Mouse (Mus musculus) liver, adult 2 months (tissue): Measurements from ENCODE around the gene Ccdc144b. TPM values are rescaled to one million over a fixed set of nuclear protein-coding genes. Genes with fewer than 3 reads are reported as not detected.
A peak's percentile ranks its signal among the peaks of the same experiment; 100 is the strongest.

ENCODE experiments used
- DNase-seq: peaks from one replicate; pipeline ENCODE4 v3.0.0-alpha.2; 2011; ENCODE audit warnings: low read depth, low spot score; ENCODE audit errors: extremely low read depth
- H3K27ac ChIP-seq: fragments of 200-500 bp; replicated peaks from 2 replicates; pipeline ENCODE4 v1.5.1; 2012; ENCODE audit warnings: low read depth, mild to moderate bottlenecking, control low read depth, inconsistent platforms, low read length; ENCODE audit not compliant: insufficient read depth
- H3K27me3 ChIP-seq: fragments of 200-500 bp; 2 replicates; pipeline ENCODE4 v1.6.1; 2012; ENCODE audit warnings: mild to moderate bottlenecking, moderate library complexity, low read length, inconsistent platforms; ENCODE audit not compliant: control insufficient read depth, insufficient read depth
- H3K36me3 ChIP-seq: fragments of 200-500 bp; 2 replicates; pipeline ENCODE4 v1.6.1; 2012; ENCODE audit warnings: low read length, inconsistent platforms; ENCODE audit not compliant: control insufficient read depth, insufficient read depth
- H3K4me1 ChIP-seq: fragments of 200-500 bp; 2 replicates; pipeline ENCODE4 v1.6.1; 2011; ENCODE audit warnings: low read length; ENCODE audit not compliant: control insufficient read depth, insufficient read depth
- H3K4me3 ChIP-seq: fragments of 200-500 bp; 2 replicates; pipeline ENCODE4 v1.5.1; 2011; ENCODE audit warnings: low read depth, mild to moderate bottlenecking, control low read depth, low read length, moderate library complexity; ENCODE audit not compliant: insufficient read depth
- H3K79me2 ChIP-seq: fragments of 200-500 bp; 2 replicates; pipeline ENCODE4 v1.6.1; 2012; ENCODE audit warnings: inconsistent platforms, mild to moderate bottlenecking, low read length, moderate library complexity; ENCODE audit not compliant: control insufficient read depth, insufficient read depth
- H3K9ac ChIP-seq: fragments of 200-500 bp; 2 replicates; pipeline ENCODE4 v1.6.1; 2012; ENCODE audit warnings: low read depth, mild to moderate bottlenecking, control low read depth, inconsistent platforms, low read length
- CTCF ChIP-seq: fragments of 200-500 bp; IDR thresholded peaks from 2 replicates; pipeline ENCODE4 v1.5.1; 2011; ENCODE audit warnings: low read depth, low read length, control low read depth
- POLR2A ChIP-seq: fragments of 200-500 bp; IDR thresholded peaks from 2 replicates; pipeline ENCODE4 v1.6.1; 2011; ENCODE audit warnings: low read length, control low read depth; ENCODE audit not compliant: insufficient read depth; ENCODE audit errors: extremely low read depth
- WGBS: fragments of 180-500 bp; shearing (Covaris S2); methylation state at CpG from one replicate; pipeline ENCODE4 v1.1.7; 2018; 5-methylcytosine and 5-hydroxymethylcytosine counted together
- polyA plus RNA-seq: library from polyadenylated mRNA; depleted of rRNA; stranded (reverse); fragments of >200 nt; gene quantifications from 2 replicates; pipeline ENCODE4 v1.2.3, GENCODE M21; 2012; rRNA removed
- total RNA-seq: library from RNA; depleted of rRNA; stranded (reverse); fragments of >200 nt; gene quantifications from 2 replicates; pipeline ENCODE4 v1.2.3, GENCODE M21; 2014; rRNA removed

Ccdc144b gene
- total and polyA plus RNA-seq, 2 experiments: not detected

DNA sequence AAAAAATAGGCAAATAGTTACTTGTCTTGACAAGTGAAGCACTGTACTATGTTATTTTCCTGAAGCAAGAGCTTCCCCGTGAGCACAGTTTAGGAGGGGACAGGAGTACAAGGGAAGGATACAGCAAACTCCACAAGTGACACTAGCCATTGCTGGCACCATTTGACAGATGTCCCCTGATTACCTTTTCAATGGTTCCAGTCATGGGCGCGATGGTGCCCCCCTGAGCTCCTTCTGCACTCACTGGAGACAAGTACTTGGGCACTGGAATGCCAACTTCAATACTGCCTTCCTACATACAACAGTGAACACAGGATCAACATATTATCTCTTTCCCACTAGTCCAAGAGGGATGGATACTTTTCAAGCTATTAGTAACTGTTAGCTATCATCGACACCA, 89.9 kb downstream of the Ccdc144b start:
- Histone ChIP-seq H3K79me2 (no peaks in the 10 kb centered on the region), H3K9ac (no peak overlapping the region), H3K36me3 (peaks cover 32% of the 10 kb centered on the region), H3K4me3 (no peak overlapping the region), H3K4me1 (no peaks in the 10 kb centered on the region), H3K27me3 (no peaks in the 10 kb centered on the region), H3K27ac (no peak overlapping the region)
- WGBS: 92% methylated on average over 4 of the region's 4 CpGs
- no peak for DNase-seq
- TF ChIP-seq POLR2A (no peak), CTCF (no peak)

GRCm38 (mm10) chr3:35962967-35963366, 90.4 kb downstream of the Ccdc144b start:
- no peaks in the 10 kb centered on the region for H3K79me2 ChIP-seq
- TF ChIP-seq POLR2A (no peak), CTCF (peak; percentile 40)
- H3K4me1 ChIP-seq: no peaks in the 10 kb centered on the region
- 95% methylated on average over 5 of the region's 5 CpGs for WGBS
- H3K27ac ChIP-seq: no peak overlapping the region
- no peak overlapping the region for H3K9ac ChIP-seq
- DNase-seq: no peak
- H3K27me3 ChIP-seq: no peaks in the 10 kb centered on the region
- no peak overlapping the region for H3K4me3 ChIP-seq
- H3K36me3 ChIP-seq: peaks cover 29% of the 10 kb centered on the region

Other genes with a start within 250 kb of the Ccdc144b start
- 49.3 and 61.1 TPM in 2 replicates for gene Dcun1d1, start 116.1 kb downstream of the Ccdc144b start, total RNA-seq
- gene Dcun1d1, start 116.1 kb downstream of the Ccdc144b start, polyA plus RNA-seq: 10.2 and 12.7 TPM in 2 replicates
- gene Mccc1, start 52.9 kb downstream of the Ccdc144b start, total RNA-seq: 44.0 and 49.7 TPM in 2 replicates
- gene Mccc1, start 52.9 kb downstream of the Ccdc144b start, polyA plus RNA-seq: 25.3 and 26.3 TPM in 2 replicates
- gene Acad9, start 12.4 kb upstream of the Ccdc144b start, total RNA-seq: 35.4 and 47.8 TPM in 2 replicates
- gene Acad9, start 12.4 kb upstream of the Ccdc144b start, polyA plus RNA-seq: 18.8 and 26.3 TPM in 2 replicates
- gene D3Ertd254e, start 97.5 kb upstream of the Ccdc144b start, total RNA-seq: 2.3 and 2.8 TPM in 2 replicates
- gene D3Ertd254e, start 97.5 kb upstream of the Ccdc144b start, polyA plus RNA-seq: 0.50 and 0.63 TPM in 2 replicates
- not detected in 2 replicates for gene Qrfpr, start 168.8 kb upstream of the Ccdc144b start, total RNA-seq
- not detected in 2 replicates for gene Qrfpr, start 168.8 kb upstream of the Ccdc144b start, polyA plus RNA-seq